Mouse (Mus musculus) midbrain, embryonic 14.5 days (tissue): Measurements from ENCODE around the gene Pde11a. TPM values are rescaled to one million over a fixed set of nuclear protein-coding genes. Genes with fewer than 3 reads are reported as not detected.

Experiments
- ATAC-seq: fragments of 200-750 bp; cut with Nextera tagmentation; 2 replicates; pipeline ENCODE4 v1.8.0; 2017; ENCODE audit warnings: moderate number of reproducible peaks, moderate library complexity; ENCODE audit not compliant: low FRiP score, low TSS enrichment
- DNase-seq: peaks from one replicate; pipeline ENCODE4 v3.0.0-alpha.2; 2015
- H3K27ac ChIP-seq: fragments of 300-500 bp; sonication (generic); replicated peaks from 2 replicates; pipeline ENCODE4 v1.5.1; 2014; ENCODE audit warnings: mild to moderate bottlenecking, low read depth, low read length, moderate library complexity
- H3K27me3 ChIP-seq: fragments of 300-500 bp; sonication (generic); 2 replicates; pipeline ENCODE4 v1.6.1; 2014; ENCODE audit warnings: low read length, control low read depth, mixed read lengths; ENCODE audit not compliant: control insufficient read depth, insufficient read depth
- H3K36me3 ChIP-seq: fragments of 300-500 bp; sonication (generic); 2 replicates; pipeline ENCODE4 v1.6.1; 2014; ENCODE audit warnings: low read length, control low read depth; ENCODE audit not compliant: control insufficient read depth, insufficient read depth
- H3K4me1 ChIP-seq: fragments of 300-500 bp; sonication (generic); 2 replicates; pipeline ENCODE4 v1.6.1; 2014; ENCODE audit warnings: mild to moderate bottlenecking, antibody characterized with exemption, low read length, control low read depth; ENCODE audit not compliant: control insufficient read depth, insufficient read depth
- H3K4me2 ChIP-seq: fragments of 300-500 bp; sonication (generic); 2 replicates; pipeline ENCODE4 v1.6.1; 2014; ENCODE audit warnings: mild to moderate bottlenecking, low read length, moderate library complexity
- H3K4me3 ChIP-seq: fragments of 300-500 bp; sonication (generic); replicated peaks from 2 replicates; pipeline ENCODE4 v1.5.1; 2014; ENCODE audit warnings: low read depth, low read length
- H3K9ac ChIP-seq: fragments of 300-500 bp; sonication (generic); replicated peaks from 2 replicates; pipeline ENCODE4 v1.6.1; 2014; ENCODE audit warnings: mild to moderate bottlenecking, low read length, moderate library complexity
- H3K9me3 ChIP-seq: fragments of 300-500 bp; sonication (generic); 2 replicates; pipeline ENCODE4 v1.6.1; 2016; ENCODE audit warnings: low read length, control low read depth, mixed read lengths; ENCODE audit not compliant: control insufficient read depth
- WGBS: fragments of 180-500 bp; shearing (Covaris S2); extraction: QIAGEN DNeasy Blood & Tissue Kit; methylation state at CpG from one replicate; pipeline ENCODE4 v1.1.7; 2014; 5-methylcytosine and 5-hydroxymethylcytosine counted together
- polyA plus RNA-seq: library from polyadenylated mRNA; unstranded; fragments of >200 nt; fragmentation: Nextera tagmentation; extraction: Ambion mirVana; gene quantifications from 2 replicates; pipeline ENCODE4 v1.2.1, GENCODE M21; 2014

Pde11a gene
- polyA plus RNA-seq, 1 experiment from 2014 or later, result 0.63 TPM

DNA sequence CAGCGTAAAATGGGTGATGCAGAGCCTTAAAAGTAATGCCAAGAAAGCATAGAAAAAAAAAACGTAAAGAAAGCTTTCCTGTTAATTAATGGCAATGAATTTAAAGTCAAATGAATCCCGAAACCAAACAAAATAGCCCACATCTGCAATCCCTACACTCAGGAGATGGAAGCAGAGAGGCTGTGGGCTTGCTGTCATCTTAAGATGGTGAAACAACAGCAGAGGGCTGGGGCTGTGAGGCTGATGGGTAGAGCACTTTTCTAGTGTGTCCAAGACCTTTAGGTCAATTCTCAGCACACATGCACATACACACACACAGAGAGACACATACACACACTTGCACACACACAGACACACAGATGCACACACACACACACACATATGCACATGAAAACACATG is 12.4 kb downstream of the Pde11a start:
- 92% methylated on average over 3 of the region's 3 CpGs for WGBS
- Histone ChIP-seq H3K9me3 (no peaks in the 10 kb centered on the region), H3K4me2 (no peak overlapping the region), H3K36me3 (no peaks in the 10 kb centered on the region), H3K9ac (no peak overlapping the region), H3K27ac (no peak overlapping the region), H3K4me3 (no peak overlapping the region), H3K27me3 (no peaks in the 10 kb centered on the region), H3K4me1 (no peaks in the 10 kb centered on the region)
- ATAC-seq, result no peak
- no peak for DNase-seq

DNA sequence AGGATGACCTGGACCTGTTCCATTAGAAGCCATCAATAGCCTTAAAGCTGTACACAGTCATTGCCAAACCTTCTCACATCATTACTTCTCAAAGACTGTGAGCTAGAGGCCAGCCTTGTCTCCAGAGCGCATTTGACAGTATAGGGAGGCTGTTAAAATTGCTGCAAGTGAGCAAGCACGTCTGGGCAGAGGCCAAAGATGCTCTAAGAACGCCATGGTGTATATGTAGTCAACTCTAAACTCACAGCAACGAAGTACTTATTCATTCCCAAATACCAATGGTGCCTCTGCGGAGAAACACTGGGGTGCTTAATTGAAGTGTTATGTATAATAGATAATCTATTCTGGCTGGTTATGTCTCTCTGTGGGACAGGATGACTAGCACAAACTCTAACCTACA is 14.1 kb downstream of the Pde11a start:
- Histone ChIP-seq H3K27me3 (no peaks in the 10 kb centered on the region), H3K27ac (no peak overlapping the region), H3K4me1 (no peaks in the 10 kb centered on the region), H3K4me2 (no peak overlapping the region), H3K4me3 (no peak overlapping the region), H3K9me3 (no peaks in the 10 kb centered on the region), H3K36me3 (no peaks in the 10 kb centered on the region), H3K9ac (no peak overlapping the region)
- ATAC-seq (no peak), DNase-seq (no peak)
- WGBS, result 89% methylated on average over 5 of the region's 5 CpGs

DNA sequence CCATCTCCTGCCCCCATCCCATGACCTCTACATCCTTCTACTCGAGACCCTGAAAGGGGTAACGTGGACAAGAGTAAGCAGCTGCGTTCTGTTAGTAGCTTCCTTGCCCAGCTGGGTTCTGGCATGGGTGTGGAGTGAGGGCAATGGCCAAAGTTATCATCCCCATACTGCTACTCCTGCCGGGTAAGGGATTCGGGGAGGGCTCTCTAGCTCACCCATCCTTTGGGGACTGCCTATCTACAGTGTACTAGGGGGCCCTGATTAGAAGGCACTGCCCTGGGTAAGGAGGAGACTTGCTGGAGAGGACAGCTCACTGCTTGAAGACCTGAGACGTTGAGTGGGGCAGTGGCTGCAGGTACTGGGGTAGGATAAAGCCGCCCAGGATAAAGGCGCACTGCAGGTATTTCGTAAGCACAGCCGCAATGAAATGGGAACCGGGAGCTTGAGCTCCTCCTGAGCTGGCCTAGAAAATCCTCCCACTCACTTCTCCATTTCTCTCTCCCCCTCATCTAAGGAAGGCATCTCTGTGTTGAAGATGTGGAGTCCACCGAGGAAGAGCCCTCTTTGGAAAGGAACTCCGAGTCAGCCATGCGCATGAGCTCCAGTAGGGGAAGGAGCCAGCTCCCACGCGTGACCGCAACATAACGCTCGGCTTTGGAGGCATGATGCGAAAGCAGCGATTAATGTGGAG is 15.2 kb downstream of the Pde11a start:
- no peak for ATAC-seq
- no peak for DNase-seq
- 85% methylated on average over 21 of the region's 21 CpGs for WGBS

DNA sequence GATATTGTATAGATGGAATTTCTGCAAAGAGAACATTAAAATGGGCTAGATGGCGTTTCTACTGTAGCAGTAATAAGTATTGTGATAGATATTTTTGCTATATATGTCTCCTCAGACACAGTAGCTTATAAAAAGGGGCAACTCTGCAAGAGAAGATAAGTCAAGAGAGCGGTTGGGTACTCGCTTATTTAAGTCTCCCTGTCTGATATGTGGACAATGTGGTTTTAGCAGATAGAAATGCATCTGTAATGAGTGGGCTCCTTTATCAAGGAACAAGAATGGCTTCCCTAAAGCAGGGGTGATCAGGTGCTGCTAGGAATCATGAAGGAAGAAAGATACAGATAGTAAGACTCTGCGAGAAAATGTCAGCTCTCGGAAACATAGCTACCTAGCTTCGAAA is 18.2 kb downstream of the Pde11a start:
- no peak overlapping the region for H3K4me3 ChIP-seq
- H3K36me3 ChIP-seq, result no peaks in the 10 kb centered on the region
- no peak overlapping the region for H3K4me2 ChIP-seq
- no peak for DNase-seq
- no peaks in the 10 kb centered on the region for H3K27me3 ChIP-seq
- H3K27ac ChIP-seq, result no peak overlapping the region
- no peaks in the 10 kb centered on the region for H3K9me3 ChIP-seq
- WGBS, result 85% methylated on average over 6 of the region's 6 CpGs
- H3K4me1 ChIP-seq, result no peaks in the 10 kb centered on the region
- H3K9ac ChIP-seq, result no peak overlapping the region
- no peak for ATAC-seq

More for the DNA sequence above, 15.2 kb downstream of the Pde11a start:
- Histone ChIP-seq H3K9ac (no peak overlapping the region), H3K27me3 (no peaks in the 10 kb centered on the region), H3K4me2 (no peak overlapping the region), H3K4me3 (no peak overlapping the region), H3K9me3 (no peaks in the 10 kb centered on the region), H3K27ac (no peak overlapping the region), H3K36me3 (no peaks in the 10 kb centered on the region), H3K4me1 (no peaks in the 10 kb centered on the region)

DNA sequence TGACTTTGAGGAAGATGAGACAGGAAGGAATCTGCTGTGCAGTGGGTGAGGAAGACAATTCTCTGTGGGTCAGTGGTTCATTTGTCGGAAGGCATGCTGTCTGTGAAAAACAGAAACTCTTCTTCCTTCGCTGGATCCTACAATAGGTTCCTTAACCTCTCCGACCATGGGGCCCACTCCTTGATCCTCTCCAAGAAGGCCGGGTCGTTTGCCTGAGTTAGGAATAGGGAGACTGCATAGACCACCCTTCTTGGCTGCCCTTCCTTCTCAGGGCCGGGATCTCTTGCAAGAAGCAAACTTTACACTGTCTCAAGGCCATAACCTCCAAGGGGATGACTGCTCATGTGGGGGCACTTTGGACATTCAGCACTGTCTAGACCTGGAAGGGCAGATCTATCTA is 19.3 kb downstream of the Pde11a start:
- WGBS, result 83% methylated on average over 6 of the region's 6 CpGs
- DNase-seq (no peak), ATAC-seq (no peak)

DNA sequence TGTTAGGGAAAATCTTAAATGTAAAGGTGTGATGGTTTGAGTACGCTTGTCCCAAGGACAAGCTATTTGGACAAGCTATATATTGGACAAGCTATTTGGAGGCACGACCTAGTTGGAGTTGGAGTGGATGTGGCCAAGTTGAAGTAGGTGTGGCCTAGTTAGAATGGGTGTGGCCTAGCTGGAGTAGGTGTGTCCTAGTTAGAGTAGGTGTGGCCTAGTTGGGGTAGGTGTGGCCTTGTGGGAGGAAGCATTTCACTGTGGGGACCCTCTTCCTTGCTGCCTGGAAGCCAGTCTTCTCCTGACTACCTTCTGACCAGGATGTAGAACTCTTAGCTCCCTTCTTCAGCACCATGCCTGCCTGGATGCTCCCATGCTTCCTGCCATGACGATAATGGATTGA is 50.9 kb downstream of the Pde11a start:
- H3K9me3 ChIP-seq, result no peaks in the 10 kb centered on the region
- H3K27me3 ChIP-seq, result no peaks in the 10 kb centered on the region
- no peaks in the 10 kb centered on the region for H3K36me3 ChIP-seq
- H3K9ac ChIP-seq, result no peak overlapping the region
- no peak overlapping the region for H3K4me2 ChIP-seq
- ATAC-seq (no peak), DNase-seq (no peak)
- WGBS, result 87% methylated on average over 3 of the region's 3 CpGs
- no peaks in the 10 kb centered on the region for H3K4me1 ChIP-seq
- no peak overlapping the region for H3K4me3 ChIP-seq
- no peak overlapping the region for H3K27ac ChIP-seq

More for the DNA sequence above, 19.3 kb downstream of the Pde11a start:
- Histone ChIP-seq H3K9ac (no peak overlapping the region), H3K9me3 (no peaks in the 10 kb centered on the region), H3K4me1 (no peaks in the 10 kb centered on the region), H3K27me3 (no peaks in the 10 kb centered on the region), H3K4me2 (no peak overlapping the region), H3K4me3 (no peak overlapping the region), H3K36me3 (no peaks in the 10 kb centered on the region), H3K27ac (no peak overlapping the region)

DNA sequence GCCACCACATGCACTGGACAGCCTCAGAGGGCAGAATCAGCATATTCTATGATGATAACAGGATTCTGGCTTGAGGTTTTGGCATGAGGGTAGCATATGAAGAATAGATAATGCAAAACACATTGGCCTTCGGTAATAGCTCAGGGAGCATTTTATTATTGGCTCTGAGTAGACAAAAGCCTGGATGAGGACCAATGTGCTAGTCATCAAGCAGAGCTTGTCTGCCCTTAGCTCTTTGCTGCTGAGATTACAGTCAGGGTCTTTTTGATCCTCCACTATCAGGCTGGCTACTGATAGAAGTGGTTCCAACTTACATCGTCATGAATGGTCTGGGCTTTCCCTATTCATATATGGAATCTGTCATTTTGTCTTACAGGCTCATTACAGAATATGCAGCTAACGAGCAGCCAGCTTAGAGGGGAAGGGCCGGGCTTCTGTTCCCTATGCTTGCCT is 52.3 kb downstream of the Pde11a start:
- Histone ChIP-seq H3K9ac (no peak overlapping the region), H3K4me3 (no peak overlapping the region), H3K27ac (no peak overlapping the region), H3K9me3 (no peaks in the 10 kb centered on the region), H3K36me3 (no peaks in the 10 kb centered on the region), H3K4me1 (no peaks in the 10 kb centered on the region), H3K4me2 (no peak overlapping the region), H3K27me3 (no peaks in the 10 kb centered on the region)
- DNase-seq (peak; percentile 23), ATAC-seq (no peak)
- 77% methylated on average over 4 of the region's 4 CpGs for WGBS

DNA sequence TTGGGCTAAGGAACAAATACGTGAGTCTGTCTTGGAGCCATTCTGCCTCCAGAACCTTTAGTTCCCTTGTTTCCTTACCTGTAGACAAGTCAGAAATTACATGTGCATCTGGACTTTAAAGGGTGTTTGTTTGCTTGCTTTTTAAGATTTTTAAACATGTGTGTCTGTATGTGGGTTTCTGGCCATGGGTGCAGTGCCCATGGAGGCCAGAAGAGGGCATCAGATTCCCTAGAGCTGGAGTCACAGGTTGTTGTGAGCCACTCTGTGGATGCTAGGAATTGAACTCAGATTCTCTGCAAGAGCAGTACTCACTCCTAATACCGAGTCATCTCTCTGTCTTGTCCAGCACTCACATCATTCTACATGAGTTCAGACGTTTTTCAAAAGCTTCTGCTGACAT is 53.4 kb downstream of the Pde11a start:
- WGBS, result 92% methylated on average over 3 of the region's 3 CpGs

DNA sequence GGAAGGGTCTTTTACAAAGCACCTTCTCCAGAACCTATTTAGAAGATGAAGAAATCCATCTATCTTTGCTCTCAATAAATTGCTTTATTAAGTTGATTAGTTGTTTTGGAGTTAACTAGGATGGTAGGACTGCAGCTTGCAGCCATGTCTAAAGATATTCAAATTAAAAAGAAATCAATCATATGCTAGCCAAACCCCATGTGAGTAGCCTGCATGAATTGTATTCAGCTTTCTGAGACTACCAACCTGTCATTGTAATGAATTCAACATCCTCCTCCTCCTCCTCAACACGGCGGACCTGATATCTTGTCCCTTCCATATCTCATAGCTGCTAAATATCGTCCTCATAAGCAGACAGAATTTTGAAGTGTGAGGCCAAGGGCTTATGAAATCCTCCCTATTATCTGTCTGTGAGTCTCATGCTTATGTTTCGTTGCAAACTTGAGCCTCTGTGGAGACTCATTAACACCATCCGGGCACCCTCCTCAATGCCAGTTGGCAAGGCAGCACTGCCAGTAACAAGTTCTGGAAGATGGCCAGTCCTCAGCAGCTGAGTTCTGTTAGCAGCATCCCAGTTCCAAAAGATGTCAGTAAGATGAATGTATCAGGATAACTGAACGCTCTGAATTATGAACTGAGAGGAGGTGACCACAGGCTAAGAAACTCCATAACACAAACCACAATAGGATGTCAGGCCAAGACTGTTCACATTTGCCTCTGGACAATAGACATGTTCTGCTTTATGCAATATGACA is 55.0 kb downstream of the Pde11a start:
- 85% methylated on average over 6 of the region's 6 CpGs for WGBS
- ATAC-seq (no peak), DNase-seq (peak; percentile 51)
- no peaks in the 10 kb centered on the region for H3K9me3 ChIP-seq
- H3K4me3 ChIP-seq, result no peak overlapping the region
- H3K4me2 ChIP-seq, result no peak overlapping the region
- no peak overlapping the region for H3K9ac ChIP-seq
- H3K27ac ChIP-seq, result no peak overlapping the region
- no peaks in the 10 kb centered on the region for H3K27me3 ChIP-seq
- H3K4me1 ChIP-seq, result no peaks in the 10 kb centered on the region
- H3K36me3 ChIP-seq, result no peaks in the 10 kb centered on the region

More for the DNA sequence above, 53.4 kb downstream of the Pde11a start:
- Histone ChIP-seq H3K9me3 (no peaks in the 10 kb centered on the region), H3K4me1 (no peaks in the 10 kb centered on the region), H3K36me3 (no peaks in the 10 kb centered on the region), H3K27me3 (no peaks in the 10 kb centered on the region), H3K27ac (no peak overlapping the region), H3K4me2 (no peak overlapping the region), H3K4me3 (no peak overlapping the region), H3K9ac (no peak overlapping the region)
- DNase-seq (no peak), ATAC-seq (no peak)
